ENCODE assay signal across 22 mouse cellular contexts in genomic region chr14:124319017-124319718, GRCm38 (mm10).
DNase-seq lines count a peak whose midpoint lies in the region; ATAC-seq and TF ChIP-seq lines count a peak whose summit lies in the region.
"Had no signal": no experiment of that assay in that cellular context is flagged by ENCODE, and none has a peak within 500 bp of the region (broad histone marks: within the 10 kb centered on the region; RNA-seq: fewer than 3 reads in every experiment).

No protein-coding gene starts in this region.

- H3K27me3 ChIP-seq in hindbrain, postnatal 0 days (ENCODE audit: insufficient read depth, low read length): no peaks in the 10 kb centered on the region
- H3K27me3 ChIP-seq: embryonic facial prominence, embryonic 12.5 days; heart, embryonic 15.5 days had no signal

- no peak overlapping the region for H3K4me3 ChIP-seq in layer of hippocampus, adult 2 months
- H3K4me3 ChIP-seq in hindbrain, postnatal 0 days (ENCODE audit: low read length): no peak overlapping the region
- H3K4me3 ChIP-seq: embryonic facial prominence, embryonic 12.5 days; gastrocnemius, adult 2 months; heart, embryonic 15.5 days had no signal

- TF ChIP-seq POLR2A in brain, embryonic 14.5 days (IDR thresholded peaks at IDR 0.05; ENCODE audit: borderline replicate concordance, extremely low read depth, insufficient read depth, insufficient read length, poor library complexity, severe bottlenecking): no peak

- ATAC-seq in hindbrain, postnatal 0 days: 0 out of 2 replicates have a peak, but pooled peaks have one; percentile 62
- ATAC-seq: lung, postnatal 0 days had no signal

- no peaks in the 10 kb centered on the region for H3K4me1 ChIP-seq in hindbrain, postnatal 0 days (ENCODE audit: insufficient read depth, low read length)
- H3K4me1 ChIP-seq: embryonic facial prominence, embryonic 12.5 days; heart, embryonic 15.5 days had no signal

- 60% methylated on average over 1 of the region's 1 CpGs for WGBS in hindbrain, postnatal 0 days

- no peak overlapping the region for H3K4me2 ChIP-seq in hindbrain, postnatal 0 days (ENCODE audit: low read depth, low read length)
- H3K4me2 ChIP-seq: embryonic facial prominence, embryonic 12.5 days; heart, embryonic 15.5 days had no signal

- DNase-seq in layer of hippocampus, adult 2 months (ENCODE audit: low spot score in 2 of 2): peak in 1 of 2 experiments; percentile 27
- no peak for DNase-seq in layer of hippocampus, adult 8-10 months (ENCODE audit: low spot score in 2 of 2)
- DNase-seq in brain, adult 2 months (ENCODE audit: low read depth, low spot score): peak; percentile 44
- peak; percentile 88 for DNase-seq in brain, embryonic 14.5 days (ENCODE audit: low read depth)
- DNase-seq in hindbrain, postnatal 0 days (ENCODE audit: low spot score): peak; percentile 31
- no peak for DNase-seq in gastrocnemius, postnatal 4 days (ENCODE audit: low spot score in 2 of 2)
- DNase-seq in right cerebral cortex, postnatal 10 days (ENCODE audit: low spot score in 2 of 2): no peak
- DNase-seq: adrenal gland, adult 2 months; cerebellum, adult 2 months; cerebellum, postnatal 25 days; gastrocnemius, adult 2 months; heart, postnatal 36 days; kidney, adult 2 months; layer of hippocampus, postnatal 36 days; right cerebral cortex, postnatal 25 days; spleen, adult 18-20 months; thymus, postnatal 14 days had no signal

- H3K9ac ChIP-seq in hindbrain, postnatal 0 days (replicated peaks; ENCODE audit: low read length): no peak overlapping the region
- H3K9ac ChIP-seq: embryonic facial prominence, embryonic 12.5 days; heart, embryonic 15.5 days had no signal

- no peaks in the 10 kb centered on the region for H3K36me3 ChIP-seq in hindbrain, postnatal 0 days (ENCODE audit: insufficient read depth, low read length)
- H3K36me3 ChIP-seq: embryonic facial prominence, embryonic 12.5 days; heart, embryonic 15.5 days had no signal

- H3K27ac ChIP-seq in layer of hippocampus, adult 2 months: peak overlapping the region; percentile 67
- no peak overlapping the region for H3K27ac ChIP-seq in hindbrain, postnatal 0 days
- H3K27ac ChIP-seq: embryonic facial prominence, embryonic 12.5 days; gastrocnemius, adult 2 months; heart, embryonic 15.5 days; kidney, postnatal 0 days; macrophage had no signal

- TF ChIP-seq CTCF in layer of hippocampus, adult 2 months (conservative IDR thresholded peaks at IDR 0.05): no peak
- no peak for TF ChIP-seq CTCF in brain, embryonic 14.5 days (IDR thresholded peaks at IDR 0.05; ENCODE audit: borderline replicate concordance, extremely low read depth, insufficient read depth, insufficient read length)
- no peak for TF ChIP-seq CTCF in hindbrain, postnatal 0 days (IDR thresholded peaks at IDR 0.05; ENCODE audit: low read depth)

- no peaks in the 10 kb centered on the region for H3K9me3 ChIP-seq in hindbrain, postnatal 0 days (ENCODE audit: low read length)
- H3K9me3 ChIP-seq: embryonic facial prominence, embryonic 12.5 days; heart, embryonic 15.5 days had no signal

Comparison
In these comparisons a context has a peak if more than half of its experiments do, and no peak if none do; other contexts are left out.
1. DNase-seq: peak in brain, adult 2 months (single experiment), brain, embryonic 14.5 days (single experiment) and hindbrain, postnatal 0 days (single experiment); none in layer of hippocampus, adult 8-10 months (0 of 2), gastrocnemius, postnatal 4 days (0 of 2) and right cerebral cortex, postnatal 10 days (0 of 2).